Mouse (Mus musculus): ENCODE measurements around the gene Sost. TPM values are rescaled to one million over a fixed set of nuclear protein-coding genes. Genes with fewer than 3 reads are reported as not detected.

Sost gene
- polyA plus RNA-seq, 1 experiment: 0.10 TPM

- peak within 1 kb of the TSS; percentile 87 for H3K27ac ChIP-seq (ENCODE audit: insufficient read depth, low read length)
- no peak for TF ChIP-seq CTCF (IDR thresholded peaks at IDR 0.05; ENCODE audit: extremely low read depth, insufficient read depth, low read length)
- peak; percentile 73; the same call in 1 of the 2 replicates for TF ChIP-seq POLR2A (IDR thresholded peaks at IDR 0.05; ENCODE audit: extremely low read depth, insufficient read depth, low read length)
- H3K4me3 ChIP-seq (ENCODE audit: insufficient read depth, low read length): peak within 1 kb of the TSS; percentile 55
- H3K4me1 ChIP-seq (ENCODE audit: control insufficient read depth, insufficient read depth, low read length): peaks cover 8% of the 10 kb centered on the region; the same call in 1 of the 2 replicates
Observed at GRCm38 (mm10) chr11:101984054-101985025, 17.5 kb upstream of the Sost start, which contains the start of gene Cfap97d1. Gene Cfap97d1 (plus strand): TSS chr11:101984279.

GRCm38 (mm10) chr11:101983431-101983921, 16.7 kb upstream of the Sost start:
- TF ChIP-seq CTCF (IDR thresholded peaks at IDR 0.05; ENCODE audit: extremely low read depth, insufficient read depth, low read length): no peak
- no peak for TF ChIP-seq POLR2A (IDR thresholded peaks at IDR 0.05; ENCODE audit: extremely low read depth, insufficient read depth, low read length)

GRCm38 (mm10) chr11:101982981-101983411, 16.2 kb upstream of the Sost start:
- Histone ChIP-seq H3K4me1 (ENCODE audit: control insufficient read depth, insufficient read depth, low read length) (peaks cover 10% of the 10 kb centered on the region; the same call in 1 of the 2 replicates), H3K27ac (ENCODE audit: insufficient read depth, low read length) (peak overlapping the region; percentile 83), H3K4me3 (ENCODE audit: insufficient read depth, low read length) (peak overlapping the region; percentile 55)
- TF ChIP-seq POLR2A (IDR thresholded peaks at IDR 0.05; ENCODE audit: extremely low read depth, insufficient read depth, low read length): 0 out of 2 replicates have a peak, but pooled peaks have one; percentile 14
- no peak for TF ChIP-seq CTCF (IDR thresholded peaks at IDR 0.05; ENCODE audit: extremely low read depth, insufficient read depth, low read length)

More at GRCm38 (mm10) chr11:101983431-101983921, 16.7 kb upstream of the Sost start:
- Histone ChIP-seq H3K4me3 (ENCODE audit: insufficient read depth, low read length) (peak overlapping the region; percentile 55), H3K4me1 (ENCODE audit: control insufficient read depth, insufficient read depth, low read length) (peaks cover 8% of the 10 kb centered on the region; the same call in 1 of the 2 replicates), H3K27ac (ENCODE audit: insufficient read depth, low read length) (peak overlapping the region; percentile 83)

GRCm38 (mm10) chr11:101981850-101982249, 15.0 kb upstream of the Sost start:
- H3K4me1 ChIP-seq (ENCODE audit: control insufficient read depth, insufficient read depth, low read length): peaks cover 10% of the 10 kb centered on the region; the same call in 1 of the 2 replicates
- TF ChIP-seq POLR2A (IDR thresholded peaks at IDR 0.05; ENCODE audit: extremely low read depth, insufficient read depth, low read length) (no peak), CTCF (IDR thresholded peaks at IDR 0.05; ENCODE audit: extremely low read depth, insufficient read depth, low read length) (no peak)
- H3K27ac ChIP-seq (ENCODE audit: insufficient read depth, low read length): peak overlapping the region; percentile 63; the same call in 1 of the 2 replicates
- H3K4me3 ChIP-seq (ENCODE audit: insufficient read depth, low read length): peak overlapping the region; percentile 6; the same call in 1 of the 2 replicates

GRCm38 (mm10) chr11:101980603-101981157, 13.9 kb upstream of the Sost start:
- no peak overlapping the region for H3K27ac ChIP-seq (ENCODE audit: insufficient read depth, low read length)
- TF ChIP-seq POLR2A (IDR thresholded peaks at IDR 0.05; ENCODE audit: extremely low read depth, insufficient read depth, low read length) (no peak), CTCF (IDR thresholded peaks at IDR 0.05; ENCODE audit: extremely low read depth, insufficient read depth, low read length) (no peak)
- H3K4me1 ChIP-seq (ENCODE audit: control insufficient read depth, insufficient read depth, low read length): peaks cover 10% of the 10 kb centered on the region; the same call in 1 of the 2 replicates
- no peak overlapping the region for H3K4me3 ChIP-seq (ENCODE audit: insufficient read depth, low read length)

GRCm38 (mm10) chr11:101979140-101979539, 12.3 kb upstream of the Sost start:
- TF ChIP-seq CTCF (IDR thresholded peaks at IDR 0.05; ENCODE audit: extremely low read depth, insufficient read depth, low read length) (no peak), POLR2A (IDR thresholded peaks at IDR 0.05; ENCODE audit: extremely low read depth, insufficient read depth, low read length) (no peak)
- no peak overlapping the region for H3K27ac ChIP-seq (ENCODE audit: insufficient read depth, low read length)
- peaks cover 7% of the 10 kb centered on the region; the same call in 1 of the 2 replicates for H3K4me1 ChIP-seq (ENCODE audit: control insufficient read depth, insufficient read depth, low read length)

GRCm38 (mm10) chr11:101976949-101977348, 10.1 kb upstream of the Sost start:
- no peak for TF ChIP-seq CTCF (IDR thresholded peaks at IDR 0.05; ENCODE audit: extremely low read depth, insufficient read depth, low read length)
- TF ChIP-seq POLR2A (IDR thresholded peaks at IDR 0.05; ENCODE audit: extremely low read depth, insufficient read depth, low read length): no peak
- Histone ChIP-seq H3K27ac (ENCODE audit: insufficient read depth, low read length) (no peak overlapping the region), H3K4me1 (ENCODE audit: control insufficient read depth, insufficient read depth, low read length) (peaks cover 5% of the 10 kb centered on the region; the same call in 1 of the 2 replicates), H3K4me3 (ENCODE audit: insufficient read depth, low read length) (no peak overlapping the region)

More at GRCm38 (mm10) chr11:101979140-101979539, 12.3 kb upstream of the Sost start:
- H3K4me3 ChIP-seq (ENCODE audit: insufficient read depth, low read length): no peak overlapping the region

- peaks cover 3% of the 10 kb centered on the region; the same call in 1 of the 2 replicates for H3K4me1 ChIP-seq (ENCODE audit: control insufficient read depth, insufficient read depth, low read length)
- H3K4me3 ChIP-seq (ENCODE audit: insufficient read depth, low read length): no peak overlapping the region
- TF ChIP-seq POLR2A (IDR thresholded peaks at IDR 0.05; ENCODE audit: extremely low read depth, insufficient read depth, low read length) (no peak), CTCF (IDR thresholded peaks at IDR 0.05; ENCODE audit: extremely low read depth, insufficient read depth, low read length) (peak; percentile 30)
- H3K27ac ChIP-seq (ENCODE audit: insufficient read depth, low read length): no peak overlapping the region
Observed at GRCm38 (mm10) chr11:101974923-101975322, 8.1 kb upstream of the Sost start.

GRCm38 (mm10) chr11:101974181-101974580, 7.4 kb upstream of the Sost start:
- Histone ChIP-seq H3K4me1 (ENCODE audit: control insufficient read depth, insufficient read depth, low read length) (peaks cover 3% of the 10 kb centered on the region; the same call in 1 of the 2 replicates), H3K4me3 (ENCODE audit: insufficient read depth, low read length) (no peak overlapping the region), H3K27ac (ENCODE audit: insufficient read depth, low read length) (no peak overlapping the region)
- no peak for TF ChIP-seq POLR2A (IDR thresholded peaks at IDR 0.05; ENCODE audit: extremely low read depth, insufficient read depth, low read length)
- no peak for TF ChIP-seq CTCF (IDR thresholded peaks at IDR 0.05; ENCODE audit: extremely low read depth, insufficient read depth, low read length)

Data from cortical plate, adult 2 months (tissue).